Comparison of ENCODE assay signal across 8 mouse cellular contexts in genomic region chr5:140702618-140703175, GRCm38 (mm10). TPM values are rescaled to one million over a fixed set of nuclear protein-coding genes. Genes with fewer than 3 reads are reported as not detected.
A peak's percentile ranks its signal among the peaks of the same experiment; 100 is the strongest.
DNase-seq lines count a peak whose midpoint lies in the region; ATAC-seq and TF ChIP-seq lines count a peak whose summit lies in the region.

No protein-coding gene starts in this region.

- DNase-seq in G1E (ENCODE audit: low spot score) (no peak), MN1 (ENCODE audit: low spot score) (no peak)
- peak; percentile 30 for DNase-seq in limb, embryonic 11.5 days (ENCODE audit: low spot score)
- DNase-seq in adrenal gland, postnatal 36 days = no peak

- 66% methylated on average over 19 of the region's 19 CpGs for WGBS in forebrain, embryonic 16.5 days
- WGBS in limb, embryonic 11.5 days = 62% methylated on average over 19 of the region's 19 CpGs
- WGBS in olfactory bulb, adult 2 months = 61% methylated on average over 19 of the region's 19 CpGs

- H3K9me3 ChIP-seq in erythroblast, embryonic 14.5 days (ENCODE audit: control insufficient read depth, low read length) = peaks cover 7% of the 10 kb centered on the region
- H3K9me3 ChIP-seq in G1E (replicated peaks) = no peaks in the 10 kb centered on the region
- H3K9me3 ChIP-seq in forebrain, embryonic 16.5 days (ENCODE audit: control insufficient read depth, low read length) = no peaks in the 10 kb centered on the region
- H3K9me3 ChIP-seq in limb, embryonic 11.5 days (ENCODE audit: control insufficient read depth, low read length) = no peaks in the 10 kb centered on the region

- peak overlapping the region; percentile 84 for H3K27ac ChIP-seq in forebrain, embryonic 16.5 days (ENCODE audit: low read length)
- peak overlapping the region; percentile 72 for H3K27ac ChIP-seq in limb, embryonic 11.5 days (replicated peaks; ENCODE audit: low read depth, low read length)
- H3K27ac ChIP-seq in olfactory bulb, adult 2 months (ENCODE audit: insufficient read depth, low read depth, low read length) = peak overlapping the region; percentile 6; the same call in 1 of the 2 replicates

- H3K4me2 ChIP-seq in forebrain, embryonic 16.5 days (ENCODE audit: low read length) = peak overlapping the region; percentile 88
- H3K4me2 ChIP-seq in limb, embryonic 11.5 days (ENCODE audit: low read depth, severe bottlenecking) = peak overlapping the region; percentile 81

- H3K36me3 ChIP-seq in erythroblast, embryonic 14.5 days (ENCODE audit: control insufficient read depth) = peaks cover 6% of the 10 kb centered on the region
- peaks cover 22% of the 10 kb centered on the region for H3K36me3 ChIP-seq in G1E (replicated peaks)
- H3K36me3 ChIP-seq in forebrain, embryonic 16.5 days (ENCODE audit: control insufficient read depth, insufficient read depth) = peaks cover 4% of the 10 kb centered on the region; the same call in 1 of the 2 replicates
- H3K36me3 ChIP-seq in limb, embryonic 11.5 days (ENCODE audit: control insufficient read depth, insufficient read depth, low read length) = peaks cover 2% of the 10 kb centered on the region; the same call in 1 of the 2 replicates

- TF ChIP-seq POLR2A in olfactory bulb, adult 2 months (IDR thresholded peaks at IDR 0.05; ENCODE audit: insufficient read depth, low read depth, low read length) = no peak

- H3K9ac ChIP-seq in forebrain, embryonic 16.5 days (replicated peaks; ENCODE audit: low read depth, low read length) = peak overlapping the region; percentile 79
- peak overlapping the region; percentile 88 for H3K9ac ChIP-seq in limb, embryonic 11.5 days (ENCODE audit: low read length)

- peaks cover 14% of the 10 kb centered on the region for H3K27me3 ChIP-seq in erythroblast, embryonic 14.5 days (ENCODE audit: control insufficient read depth)
- peaks cover 22% of the 10 kb centered on the region for H3K27me3 ChIP-seq in G1E (ENCODE audit: insufficient read depth, low read length)
- no peaks in the 10 kb centered on the region for H3K27me3 ChIP-seq in forebrain, embryonic 16.5 days (replicated peaks; ENCODE audit: control insufficient read depth, insufficient read depth, low read length)
- no peaks in the 10 kb centered on the region for H3K27me3 ChIP-seq in limb, embryonic 11.5 days (ENCODE audit: control insufficient read depth, insufficient read depth, low read length)

- no peak for TF ChIP-seq CTCF in G1E (IDR thresholded peaks at IDR 0.05; ENCODE audit: low read depth, low read length)
- no peak for TF ChIP-seq CTCF in olfactory bulb, adult 2 months (IDR thresholded peaks at IDR 0.05; ENCODE audit: insufficient read depth, low read depth, low read length)

- ATAC-seq in erythroblast, adult 5-6 weeks (replicated peaks; ENCODE audit: low FRiP score, poor library complexity, severe bottlenecking) = no peak
- no peak for ATAC-seq in G1E (ENCODE audit: extremely low read depth, insufficient number of reproducible peaks, low FRiP score, poor library complexity, severe bottlenecking)
- no peak for ATAC-seq in forebrain, embryonic 16.5 days
- no peak for ATAC-seq in limb, embryonic 11.5 days (ENCODE audit: insufficient number of reproducible peaks, low FRiP score, low TSS enrichment, low read depth)

- H3K4me3 ChIP-seq in erythroblast, embryonic 14.5 days (replicated peaks) = peak overlapping the region; percentile 71
- peak overlapping the region; percentile 81; the same call in 1 of the 2 replicates for H3K4me3 ChIP-seq in G1E (ENCODE audit: low read depth, low read length)
- peak overlapping the region; percentile 87 for H3K4me3 ChIP-seq in forebrain, embryonic 16.5 days (replicated peaks; ENCODE audit: low read length)
- peak overlapping the region; percentile 76 for H3K4me3 ChIP-seq in limb, embryonic 11.5 days (ENCODE audit: low read depth, low read length)
- H3K4me3 ChIP-seq in olfactory bulb, adult 2 months (ENCODE audit: insufficient read depth, low read depth, low read length) = peak overlapping the region; percentile 86

- H3K4me1 ChIP-seq in erythroblast, embryonic 14.5 days (ENCODE audit: control insufficient read depth) = peaks cover 60% of the 10 kb centered on the region
- peaks cover 45% of the 10 kb centered on the region for H3K4me1 ChIP-seq in G1E (ENCODE audit: insufficient read depth, low read depth, low read length)
- H3K4me1 ChIP-seq in forebrain, embryonic 16.5 days (replicated peaks; ENCODE audit: control insufficient read depth, insufficient read depth, low read length) = peaks cover 30% of the 10 kb centered on the region
- H3K4me1 ChIP-seq in limb, embryonic 11.5 days (ENCODE audit: control insufficient read depth, insufficient read depth, low read length) = peaks cover 10% of the 10 kb centered on the region
- H3K4me1 ChIP-seq in olfactory bulb, adult 2 months (ENCODE audit: control insufficient read depth, insufficient read depth, low read length) = peaks cover 23% of the 10 kb centered on the region

RNA-seq across cellular contexts. Expression of gene Iqce, which starts 0.5 kb away (rescaled TPM):
- 0.06 and 0.16 TPM in 2 replicates for polyA plus RNA-seq in erythroblast, embryonic 14.5 days (2012)
- total RNA-seq in erythroblast, adult 5-6 weeks (2015; ENCODE audit: low replicate concordance) = 1.9 and 3.8 TPM in 2 replicates
- total RNA-seq in erythroblast, adult 5-6 weeks (2017; ENCODE audit: low replicate concordance) = 2.9 and 3.0 TPM in 2 replicates
- total RNA-seq in G1E (2014; fragmentation: Nextera tagmentation) (8.2 and 8.7 TPM in 2 replicates), G1E (2017) (6.3 and 7.6 TPM in 2 replicates)
- polyA plus RNA-seq in G1E (2012) = 2.7 and 3.0 TPM in 2 replicates
- 26.1 and 30.8 TPM in 2 replicates for polyA plus RNA-seq in forebrain, embryonic 16.5 days (2015; fragmentation: Nextera tagmentation; extraction: Ambion mirVana)
- 15.1 and 22.7 TPM in 2 replicates for polyA plus RNA-seq in limb, embryonic 11.5 days (2014; fragmentation: Nextera tagmentation; extraction: Ambion mirVana)
- polyA plus RNA-seq in olfactory bulb, adult 2 months (2012; ENCODE audit: insufficient read depth, insufficient read length, low replicate concordance, missing spikeins) = not detected in 2 replicates
- 10 to 100 TPM; 18.6 to 19.7 TPM for total RNA-seq in adrenal gland, postnatal 36 days (2021)

RNA-seq across cellular contexts. Expression of gene Brat1, which starts 2.1 kb away (rescaled TPM):
- 0.31 and 0.34 TPM in 2 replicates for polyA plus RNA-seq in erythroblast, embryonic 14.5 days (2012)
- 0.96 and 2.3 TPM in 2 replicates for total RNA-seq in erythroblast, adult 5-6 weeks (2015; ENCODE audit: low replicate concordance)
- total RNA-seq in erythroblast, adult 5-6 weeks (2017; ENCODE audit: low replicate concordance) = 2.2 and 2.8 TPM in 2 replicates
- total RNA-seq in G1E (2014; fragmentation: Nextera tagmentation) (11.1 and 12.2 TPM in 2 replicates), G1E (2017) (9.5 and 10.9 TPM in 2 replicates)
- polyA plus RNA-seq in G1E (2012) = 25.7 and 25.9 TPM in 2 replicates
- polyA plus RNA-seq in forebrain, embryonic 16.5 days (2015; fragmentation: Nextera tagmentation; extraction: Ambion mirVana) = 28.0 and 28.4 TPM in 2 replicates
- 11.7 and 12.0 TPM in 2 replicates for polyA plus RNA-seq in limb, embryonic 11.5 days (2014; fragmentation: Nextera tagmentation; extraction: Ambion mirVana)
- not detected in 2 replicates for polyA plus RNA-seq in olfactory bulb, adult 2 months (2012; ENCODE audit: insufficient read depth, insufficient read length, low replicate concordance, missing spikeins)
- total RNA-seq in adrenal gland, postnatal 36 days (2021) = 10 to 100 TPM; 16.4 to 25.6 TPM

RNA-seq across cellular contexts. Expression of gene Amz1, which starts 21.2 kb away (rescaled TPM):
- polyA plus RNA-seq in erythroblast, embryonic 14.5 days (2012) = 0.04 TPM in 1 of 2 replicates, not detected in the other
- 0.38 and 6.1 TPM in 2 replicates for total RNA-seq in erythroblast, adult 5-6 weeks (2015; ENCODE audit: low replicate concordance)
- 0.28 and 1.3 TPM in 2 replicates for total RNA-seq in erythroblast, adult 5-6 weeks (2017; ENCODE audit: low replicate concordance)
- not detected in 2 replicates for total RNA-seq in G1E (2014; fragmentation: Nextera tagmentation)
- total RNA-seq in G1E (2017) = 0.12 and 1.4 TPM in 2 replicates
- polyA plus RNA-seq in G1E (2012) = 0.37 and 0.40 TPM in 2 replicates
- polyA plus RNA-seq in forebrain, embryonic 16.5 days (2015; fragmentation: Nextera tagmentation; extraction: Ambion mirVana) = 5.6 and 7.4 TPM in 2 replicates
- polyA plus RNA-seq in limb, embryonic 11.5 days (2014; fragmentation: Nextera tagmentation; extraction: Ambion mirVana) = 0.52 and 0.71 TPM in 2 replicates
- polyA plus RNA-seq in olfactory bulb, adult 2 months (2012; ENCODE audit: insufficient read depth, insufficient read length, low replicate concordance, missing spikeins) = not detected in 2 replicates
- under 1 TPM; 0.50 to 0.66 TPM for total RNA-seq in adrenal gland, postnatal 36 days (2021)

RNA-seq across cellular contexts. Expression of gene Ttyh3, which starts 53.9 kb away (rescaled TPM):
- polyA plus RNA-seq in erythroblast, embryonic 14.5 days (2012) = 8.6 and 8.9 TPM in 2 replicates
- 17.9 and 18.8 TPM in 2 replicates for total RNA-seq in erythroblast, adult 5-6 weeks (2015; ENCODE audit: low replicate concordance)
- 3.7 and 7.0 TPM in 2 replicates for total RNA-seq in erythroblast, adult 5-6 weeks (2017; ENCODE audit: low replicate concordance)
- total RNA-seq in G1E (2014; fragmentation: Nextera tagmentation) (68.7 and 71.0 TPM in 2 replicates), G1E (2017) (8.0 and 9.8 TPM in 2 replicates)
- 99.4 and 100 TPM in 2 replicates for polyA plus RNA-seq in G1E (2012)
- 68.7 and 68.9 TPM in 2 replicates for polyA plus RNA-seq in forebrain, embryonic 16.5 days (2015; fragmentation: Nextera tagmentation; extraction: Ambion mirVana)
- polyA plus RNA-seq in limb, embryonic 11.5 days (2014; fragmentation: Nextera tagmentation; extraction: Ambion mirVana) = 51.4 and 58.3 TPM in 2 replicates
- polyA plus RNA-seq in olfactory bulb, adult 2 months (2012; ENCODE audit: insufficient read depth, insufficient read length, low replicate concordance, missing spikeins) = not detected in 2 replicates
- total RNA-seq in adrenal gland, postnatal 36 days (2021) = 100 to 1,000 TPM in 1 of 2 experiments, 10 to 100 TPM in 1; 42.4 to 108 TPM

Comparison
In these comparisons a context has a peak if more than half of its experiments do, and no peak if none do; other contexts are left out.
1. H3K27ac ChIP-seq: peak in every context shown above with its lines; median percentile 84 in forebrain, embryonic 16.5 days; 72 in limb, embryonic 11.5 days; 6 in olfactory bulb, adult 2 months.